Mouse (Mus musculus): ENCODE results near the gene Notch2.

Notch2 gene

GRCm38 (mm10) chr3:98054334-98055007, 41.1 kb downstream of the Notch2 start:
- DNase-seq, result no peak

- no peak for DNase-seq
Observed at GRCm38 (mm10) chr3:98055008-98055345, 41.6 kb downstream of the Notch2 start.

GRCm38 (mm10) chr3:98055808-98056728, 42.7 kb downstream of the Notch2 start:
- peak; percentile 58 for DNase-seq

- DNase-seq, result peak; percentile 72
Observed at GRCm38 (mm10) chr3:98056956-98057365, 43.6 kb downstream of the Notch2 start.

GRCm38 (mm10) chr3:98059076-98059475, 45.7 kb downstream of the Notch2 start:
- DNase-seq, result no peak

- no peak for DNase-seq
Observed at GRCm38 (mm10) chr3:98060981-98061660, 47.8 kb downstream of the Notch2 start.

- DNase-seq, result no peak
Observed at GRCm38 (mm10) chr3:98061661-98062330, 48.5 kb downstream of the Notch2 start.

GRCm38 (mm10) chr3:98062591-98063185, 49.4 kb downstream of the Notch2 start:
- DNase-seq, result no peak

GRCm38 (mm10) chr3:98063186-98063771, 50.0 kb downstream of the Notch2 start:
- peak; percentile 86 for DNase-seq

- DNase-seq, result peak; percentile 11
Observed at GRCm38 (mm10) chr3:98063833-98064232, 50.5 kb downstream of the Notch2 start.

- no peak for DNase-seq
Observed at GRCm38 (mm10) chr3:98065004-98065403, 51.7 kb downstream of the Notch2 start.

GRCm38 (mm10) chr3:98066434-98066833, 53.1 kb downstream of the Notch2 start:
- DNase-seq, result no peak

- peak; percentile 46 for DNase-seq
Observed at GRCm38 (mm10) chr3:98067413-98067812, 54.1 kb downstream of the Notch2 start.

GRCm38 (mm10) chr3:98067852-98068491, 54.6 kb downstream of the Notch2 start:
- DNase-seq, result no peak

- no peak for DNase-seq
Observed at GRCm38 (mm10) chr3:98069161-98069560, 55.8 kb downstream of the Notch2 start.

- no peak for DNase-seq
Observed at GRCm38 (mm10) chr3:98069856-98070255, 56.5 kb downstream of the Notch2 start.

GRCm38 (mm10) chr3:98072570-98072969, 59.2 kb downstream of the Notch2 start:
- no peak for DNase-seq

- DNase-seq, result no peak
Observed at GRCm38 (mm10) chr3:98073545-98073944, 60.2 kb downstream of the Notch2 start.

GRCm38 (mm10) chr3:98074622-98075231, 61.4 kb downstream of the Notch2 start:
- peak; percentile 29 for DNase-seq

GRCm38 (mm10) chr3:98077866-98078265, 64.5 kb downstream of the Notch2 start:
- DNase-seq, result no peak

GRCm38 (mm10) chr3:98078816-98079215, 65.5 kb downstream of the Notch2 start:
- DNase-seq, result no peak
